Mouse (Mus musculus) liver, adult 2 months (tissue): Measurements from ENCODE around the gene Unc13d. TPM values are rescaled to one million over a fixed set of nuclear protein-coding genes. Genes with fewer than 3 reads are reported as not detected.

Experiments used
- DNase-seq: peaks from one replicate; pipeline ENCODE4 v3.0.0-alpha.2; 2011; ENCODE audit warnings: low read depth, low spot score; ENCODE audit errors: extremely low read depth
- H3K27ac ChIP-seq: fragments of 200-500 bp; replicated peaks from 2 replicates; pipeline ENCODE4 v1.5.1; 2012; ENCODE audit warnings: low read depth, mild to moderate bottlenecking, control low read depth, inconsistent platforms, low read length; ENCODE audit not compliant: insufficient read depth
- H3K27me3 ChIP-seq: fragments of 200-500 bp; 2 replicates; pipeline ENCODE4 v1.6.1; 2012; ENCODE audit warnings: mild to moderate bottlenecking, moderate library complexity, low read length, inconsistent platforms; ENCODE audit not compliant: control insufficient read depth, insufficient read depth
- H3K36me3 ChIP-seq: fragments of 200-500 bp; 2 replicates; pipeline ENCODE4 v1.6.1; 2012; ENCODE audit warnings: low read length, inconsistent platforms; ENCODE audit not compliant: control insufficient read depth, insufficient read depth
- H3K4me1 ChIP-seq: fragments of 200-500 bp; 2 replicates; pipeline ENCODE4 v1.6.1; 2011; ENCODE audit warnings: low read length; ENCODE audit not compliant: control insufficient read depth, insufficient read depth
- H3K4me3 ChIP-seq: fragments of 200-500 bp; 2 replicates; pipeline ENCODE4 v1.5.1; 2011; ENCODE audit warnings: low read depth, mild to moderate bottlenecking, control low read depth, low read length, moderate library complexity; ENCODE audit not compliant: insufficient read depth
- H3K79me2 ChIP-seq: fragments of 200-500 bp; 2 replicates; pipeline ENCODE4 v1.6.1; 2012; ENCODE audit warnings: inconsistent platforms, mild to moderate bottlenecking, low read length, moderate library complexity; ENCODE audit not compliant: control insufficient read depth, insufficient read depth
- H3K9ac ChIP-seq: fragments of 200-500 bp; 2 replicates; pipeline ENCODE4 v1.6.1; 2012; ENCODE audit warnings: low read depth, mild to moderate bottlenecking, control low read depth, inconsistent platforms, low read length
- CTCF ChIP-seq: fragments of 200-500 bp; IDR thresholded peaks from 2 replicates; pipeline ENCODE4 v1.5.1; 2011; ENCODE audit warnings: low read depth, low read length, control low read depth
- POLR2A ChIP-seq: fragments of 200-500 bp; IDR thresholded peaks from 2 replicates; pipeline ENCODE4 v1.6.1; 2011; ENCODE audit warnings: low read length, control low read depth; ENCODE audit not compliant: insufficient read depth; ENCODE audit errors: extremely low read depth
- WGBS: fragments of 180-500 bp; shearing (Covaris S2); methylation state at CpG from one replicate; pipeline ENCODE4 v1.1.7; 2018; 5-methylcytosine and 5-hydroxymethylcytosine counted together
- polyA plus RNA-seq: library from polyadenylated mRNA; depleted of rRNA; stranded (reverse); fragments of >200 nt; gene quantifications from 2 replicates; pipeline ENCODE4 v1.2.3, GENCODE M21; 2012
- total RNA-seq: library from RNA; depleted of rRNA; stranded (reverse); fragments of >200 nt; gene quantifications from 2 replicates; pipeline ENCODE4 v1.2.3, GENCODE M21; 2014

The Unc13d gene
- total and polyA plus RNA-seq, 2 experiments: 0.37 to 1.4 TPM

- Histone ChIP-seq H3K36me3 (peaks cover 21% of the 10 kb centered on the region), H3K9ac (no peak overlapping the region), H3K27ac (no peak overlapping the region), H3K27me3 (no peaks in the 10 kb centered on the region), H3K79me2 (no peaks in the 10 kb centered on the region), H3K4me1 (no peaks in the 10 kb centered on the region), H3K4me3 (no peak overlapping the region)
- TF ChIP-seq POLR2A (no peak), CTCF (no peak)
- 88% methylated on average over 10 of the region's 10 CpGs for WGBS
- no peak for DNase-seq
These were observed 1.0 kb upstream of the Unc13d start for GRCm38 (mm10) chr11:116078676-116079320.

- Histone ChIP-seq H3K4me1 (no peaks in the 10 kb centered on the region), H3K36me3 (peaks cover 17% of the 10 kb centered on the region), H3K27me3 (no peaks in the 10 kb centered on the region), H3K27ac (no peak overlapping the region), H3K79me2 (no peaks in the 10 kb centered on the region), H3K9ac (peak overlapping the region; percentile 40; the same call in 1 of the 2 replicates), H3K4me3 (peak overlapping the region; percentile 49; the same call in 1 of the 2 replicates)
- 0 out of 2 replicates have a peak, but pooled peaks have one; percentile 12 for TF ChIP-seq POLR2A
- TF ChIP-seq CTCF: no peak
- no peak for DNase-seq
- 52% methylated on average over 16 of the region's 16 CpGs for WGBS
These were observed 460 bp upstream of the Unc13d start for GRCm38 (mm10) chr11:116078221-116078620.

- peak overlapping the region; percentile 34; the same call in 1 of the 2 replicates for H3K27ac ChIP-seq
- TF ChIP-seq CTCF: no peak
- no peak for TF ChIP-seq POLR2A
- no peaks in the 10 kb centered on the region for H3K27me3 ChIP-seq
- H3K36me3 ChIP-seq: peaks cover 12% of the 10 kb centered on the region
- H3K4me3 ChIP-seq: peak overlapping the region; percentile 56; the same call in 1 of the 2 replicates
- no peaks in the 10 kb centered on the region for H3K4me1 ChIP-seq
- H3K9ac ChIP-seq: peak overlapping the region; percentile 69
- DNase-seq: no peak
- 85% methylated on average over 7 of the region's 7 CpGs for WGBS
- H3K79me2 ChIP-seq: no peaks in the 10 kb centered on the region
These were observed 925 bp downstream of the Unc13d start for GRCm38 (mm10) chr11:116076836-116077235.

- no peaks in the 10 kb centered on the region for H3K79me2 ChIP-seq
- TF ChIP-seq POLR2A (no peak), CTCF (no peak)
- H3K27me3 ChIP-seq: no peaks in the 10 kb centered on the region
- H3K9ac ChIP-seq: no peak overlapping the region; the same call in 1 of the 2 replicates
- DNase-seq: no peak
- no peak overlapping the region for H3K27ac ChIP-seq
- H3K4me1 ChIP-seq: no peaks in the 10 kb centered on the region
- no peak overlapping the region for H3K4me3 ChIP-seq
- WGBS: 91% methylated on average over 7 of the region's 7 CpGs
- peaks cover 6% of the 10 kb centered on the region for H3K36me3 ChIP-seq
These were observed 1.6 kb downstream of the Unc13d start for GRCm38 (mm10) chr11:116076266-116076540.

GRCm38 (mm10) chr11:116075539-116076265, 2.1 kb downstream of the Unc13d start:
- Histone ChIP-seq H3K27ac (no peak overlapping the region), H3K27me3 (no peaks in the 10 kb centered on the region), H3K79me2 (no peaks in the 10 kb centered on the region), H3K4me3 (no peak overlapping the region), H3K9ac (no peak overlapping the region), H3K4me1 (no peaks in the 10 kb centered on the region), H3K36me3 (peaks cover 3% of the 10 kb centered on the region)
- TF ChIP-seq CTCF: no peak
- TF ChIP-seq POLR2A: no peak
- 68% methylated on average over 20 of the region's 20 CpGs for WGBS
- no peak for DNase-seq

GRCm38 (mm10) chr11:116074436-116074991, 3.2 kb downstream of the Unc13d start:
- Histone ChIP-seq H3K36me3 (no peaks in the 10 kb centered on the region; the same call in 1 of the 2 replicates), H3K4me3 (no peak overlapping the region), H3K9ac (no peak overlapping the region), H3K4me1 (no peaks in the 10 kb centered on the region), H3K27me3 (no peaks in the 10 kb centered on the region), H3K27ac (no peak overlapping the region), H3K79me2 (no peaks in the 10 kb centered on the region)
- no peak for TF ChIP-seq POLR2A
- no peak for TF ChIP-seq CTCF
- 67% methylated on average over 7 of the region's 7 CpGs for WGBS
- DNase-seq: no peak
